Mouse (Mus musculus) adrenal gland, postnatal 4 days (tissue): ENCODE results near the gene Pds5a. TPM values are rescaled to one million over a fixed set of nuclear protein-coding genes. Genes with fewer than 3 reads are reported as not detected.
"Not testable (repeated sequence)": the region's sequence is repeated elsewhere in the genome, so short reads cannot be mapped to it uniquely, and the experiment has no call there.

Experiments
- DNase-seq, 2 experiments: peaks; one replicate each; pipeline ENCODE4 v3.0.0; 2021 to 2022; ENCODE audit warnings: low spot score in 2 of 2, mixed read lengths in 2 of 2
- long read RNA-seq, 2 experiments: library from polyadenylated mRNA; stranded (forward); transcript quantifications; one replicate each; pipeline ENCODE4 v2.0.0; 2021
- total RNA-seq, 2 experiments: library from RNA; stranded (reverse); gene quantifications; 2 replicates each; pipeline ENCODE4 v1.2.3; 2021

Gene Pds5a
- total RNA-seq, result 100 to 1,000 TPM; 120 to 134 TPM
- long read RNA-seq, experiment 1, full-length matches to known transcripts, result 1 of 4 reads
- long read RNA-seq, experiment 1, partial matches to known transcripts, result 1 of 4 reads
- long read RNA-seq, experiment 1, other reads (novel, unspliced or antisense), result 2 of 4 reads
- long read RNA-seq, experiment 2, full-length matches to known transcripts, result 7 of 15 reads
- long read RNA-seq, experiment 2, partial matches to known transcripts, result 4 of 15 reads
- long read RNA-seq, experiment 2, other reads (novel, unspliced or antisense), result 4 of 15 reads

- DNase-seq, result peak; percentile 73 to 80
These were observed at the start of gene Pds5a for GRCm38 (mm10) chr5:65697836-65698758. Gene Pds5a, minus strand, starts transcription at chr5:65698273.

- DNase-seq, result no peak
These were observed 48.8 kb upstream of the Pds5a start for GRCm38 (mm10) chr5:65746908-65747307.

- no peak for DNase-seq
These were observed 41.3 kb upstream of the Pds5a start for GRCm38 (mm10) chr5:65739366-65739765.

- no peak for DNase-seq
These were observed 37.5 kb upstream of the Pds5a start for GRCm38 (mm10) chr5:65735601-65736000.

DNA sequence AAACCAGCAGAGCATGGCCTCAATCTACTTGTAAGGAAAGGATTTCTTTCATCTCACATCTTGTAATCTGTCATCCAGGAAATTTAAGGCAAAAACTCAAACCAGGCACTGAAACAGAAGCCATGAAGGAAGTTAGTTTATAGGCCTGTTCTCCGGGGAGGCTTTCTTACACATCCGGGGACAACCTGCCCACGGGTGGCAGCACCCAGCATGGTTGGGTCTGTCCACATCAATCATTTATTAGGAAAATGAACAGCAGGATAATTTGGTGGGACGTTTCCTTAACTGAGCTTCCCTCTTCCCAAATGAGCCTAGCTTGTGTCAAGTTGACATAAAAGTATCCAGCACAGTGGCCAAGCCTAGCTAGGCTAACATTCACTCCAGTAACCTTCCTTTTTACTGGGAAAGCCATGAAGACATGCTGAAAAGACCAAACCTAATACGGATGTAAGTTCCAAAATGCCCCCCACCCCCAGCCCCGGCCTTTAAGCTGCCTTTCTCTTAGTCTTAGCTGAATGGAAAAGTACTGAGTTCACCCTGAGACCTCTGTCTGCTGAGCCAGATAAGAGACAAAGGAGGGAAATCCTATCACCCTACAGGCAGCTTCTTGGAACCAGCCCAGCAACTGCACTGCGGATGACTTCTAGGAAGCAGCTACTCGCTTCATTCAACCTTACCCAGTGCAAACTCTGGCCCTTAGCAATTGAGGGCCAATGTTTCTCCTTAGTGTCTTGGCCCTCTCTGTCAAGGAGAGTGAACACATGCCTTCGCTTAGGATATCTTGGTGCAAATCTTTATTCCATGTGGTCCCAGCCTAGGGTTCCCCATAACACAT lies 33.3 kb upstream of the Pds5a start:
- DNase-seq, result peak in 1 of 2 experiments; percentile 8

GRCm38 (mm10) chr5:65724311-65725054 lies 26.4 kb upstream of the Pds5a start:
- peak; percentile 26 to 46 for DNase-seq

DNA sequence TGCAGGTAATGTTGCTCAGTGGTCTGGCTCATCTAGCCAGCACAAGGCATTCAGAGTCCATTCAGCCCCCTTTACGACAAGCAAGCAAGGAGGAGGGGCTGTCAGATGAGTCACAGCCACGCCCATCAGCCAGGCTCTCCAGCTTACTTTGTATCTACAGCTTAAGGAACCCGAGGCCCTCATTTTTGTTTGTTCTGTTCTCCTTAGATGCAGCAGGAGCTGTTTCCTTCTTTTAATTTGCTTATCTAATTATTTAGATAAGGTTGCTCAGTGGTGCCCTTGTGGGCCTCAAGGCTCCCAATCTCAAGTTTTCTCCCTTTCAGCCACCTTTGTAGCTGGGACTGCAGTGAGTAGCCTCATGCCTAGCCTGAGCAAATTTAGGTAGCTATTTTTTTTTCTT lies 20.3 kb upstream of the Pds5a start:
- DNase-seq, result no peak

DNA sequence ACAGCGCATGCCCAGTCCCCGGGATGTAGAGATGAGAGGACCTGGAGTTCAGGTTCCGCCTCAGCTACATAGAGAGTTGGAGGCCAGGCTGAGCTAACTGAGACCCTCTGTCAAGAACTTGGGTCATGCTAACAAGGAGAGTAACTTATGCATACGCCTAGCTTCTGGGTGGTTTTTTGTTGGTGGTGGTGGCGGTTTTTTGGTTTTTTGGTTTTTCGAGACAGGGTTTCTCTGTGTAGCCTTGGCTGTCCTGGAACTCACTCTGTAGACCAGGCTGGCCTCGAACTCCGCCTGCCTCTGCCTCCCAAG lies 19.8 kb upstream of the Pds5a start:
- not testable (repeated sequence) for DNase-seq

GRCm38 (mm10) chr5:65717063-65717902 lies 19.2 kb upstream of the Pds5a start:
- no peak for DNase-seq

- DNase-seq, result no peak
These were observed 17.0 kb upstream of the Pds5a start for GRCm38 (mm10) chr5:65715084-65715483.

- no peak for DNase-seq
These were observed 13.4 kb upstream of the Pds5a start for GRCm38 (mm10) chr5:65711463-65711862.

DNA sequence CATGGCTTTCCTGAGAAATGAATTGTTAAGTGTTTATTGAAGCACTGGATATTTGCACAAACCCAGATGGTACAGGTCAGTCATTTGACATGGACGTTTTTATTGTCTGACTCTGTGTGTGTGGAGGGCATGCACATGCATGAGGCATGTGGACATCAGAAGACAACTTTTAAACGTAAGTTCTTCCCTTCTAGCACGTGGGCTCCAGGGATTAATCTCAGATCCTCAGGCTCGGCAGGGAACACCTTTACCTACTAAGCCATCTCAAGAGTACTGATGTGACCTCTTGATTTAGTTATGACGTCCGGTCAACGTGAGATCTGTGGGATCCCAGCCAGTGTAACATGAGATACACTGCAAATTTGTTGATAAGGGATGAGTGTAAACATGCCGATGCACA lies 12.2 kb upstream of the Pds5a start:
- DNase-seq, result no peak

DNA sequence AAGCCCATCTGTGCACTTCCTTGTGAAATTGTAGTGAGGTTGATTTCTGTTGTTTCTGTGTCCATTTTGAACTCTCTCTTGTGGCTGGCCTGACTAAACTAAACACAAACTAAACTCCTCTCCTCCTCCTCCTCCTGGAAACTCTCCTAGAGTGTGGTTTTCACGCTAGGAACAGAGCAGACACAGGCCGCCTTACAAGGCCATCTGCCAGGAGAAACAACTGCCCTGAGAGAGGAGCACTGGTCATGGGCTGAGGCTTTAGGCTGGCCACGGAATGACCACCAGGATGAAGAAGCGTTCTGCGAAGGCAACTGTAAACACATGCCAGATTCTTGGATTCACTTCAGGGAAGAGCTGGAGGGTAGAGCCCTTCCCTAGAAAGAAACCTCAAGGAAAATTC lies 8.9 kb upstream of the Pds5a start:
- DNase-seq, result no peak

DNA sequence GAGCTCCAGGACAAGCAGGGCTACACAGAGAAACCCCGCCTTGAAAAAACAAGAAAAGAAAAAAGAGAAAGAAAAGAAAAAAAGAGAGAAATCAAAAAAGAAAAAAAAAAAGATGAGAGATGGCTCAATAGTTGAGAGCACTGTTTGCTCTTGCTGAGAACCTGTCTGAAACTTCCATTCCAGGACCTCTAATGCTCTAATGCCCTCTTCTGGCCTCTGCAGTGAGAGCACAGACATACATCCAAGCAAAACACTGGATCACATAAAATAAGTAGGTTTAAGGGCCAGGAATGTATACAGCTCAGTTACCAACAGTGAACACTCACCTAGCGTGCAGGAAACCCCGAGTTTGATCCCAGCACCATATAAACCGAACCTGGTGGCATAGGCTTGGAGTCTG lies 8.1 kb upstream of the Pds5a start:
- no peak for DNase-seq

GRCm38 (mm10) chr5:65704765-65705678 lies 6.9 kb upstream of the Pds5a start:
- DNase-seq, result no peak

GRCm38 (mm10) chr5:65703261-65703660 lies 5.2 kb upstream of the Pds5a start:
- no peak for DNase-seq

DNA sequence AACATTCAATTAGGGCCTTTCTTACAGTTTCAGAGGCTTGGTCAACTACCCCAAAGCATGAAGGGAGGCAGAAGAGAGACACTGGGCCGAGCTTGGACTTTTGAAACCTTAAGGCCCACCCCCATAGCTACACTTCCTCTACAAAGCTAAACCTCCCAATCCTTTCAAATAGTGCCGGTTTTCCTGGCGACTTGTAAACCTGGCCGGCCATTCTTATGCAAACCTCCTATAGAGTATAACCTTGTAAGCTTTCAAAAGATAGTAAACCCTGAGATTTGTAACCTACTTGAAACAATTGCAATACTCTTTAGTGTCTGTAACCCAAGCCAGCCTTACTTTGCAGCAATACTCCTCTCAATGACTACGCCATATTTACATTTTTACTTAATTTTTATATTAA lies 2.0 kb upstream of the Pds5a start:
- DNase-seq, result no peak

GRCm38 (mm10) chr5:65699146-65699545 lies 1.1 kb upstream of the Pds5a start:
- no peak for DNase-seq

DNA sequence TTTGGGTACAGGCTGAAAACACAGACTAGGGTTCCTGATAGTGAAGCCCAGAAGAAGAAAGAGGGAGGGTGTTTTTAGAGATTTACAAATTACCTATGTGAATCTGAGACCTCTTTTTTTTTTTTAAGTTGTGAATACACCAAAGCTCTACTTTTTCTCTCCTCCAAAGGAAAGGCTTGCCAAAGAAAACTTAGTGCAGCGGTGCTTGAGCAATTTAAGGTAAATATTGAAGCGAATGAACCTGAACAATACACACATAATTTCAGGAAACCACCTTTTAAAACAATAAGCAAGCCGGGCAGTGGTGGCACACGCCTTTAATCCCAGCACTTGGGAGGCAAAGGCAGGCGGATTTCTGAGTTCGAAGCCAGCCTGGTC lies 675 bp upstream of the Pds5a start:
- no peak for DNase-seq
